Mouse (Mus musculus): ENCODE data around the gene Stk4. TPM values are rescaled to one million over a fixed set of nuclear protein-coding genes. Genes with fewer than 3 reads are reported as not detected.

Stk4 gene
- polyA plus RNA-seq, 1 experiment from 2014 or later, result 41.1 TPM

DNA sequence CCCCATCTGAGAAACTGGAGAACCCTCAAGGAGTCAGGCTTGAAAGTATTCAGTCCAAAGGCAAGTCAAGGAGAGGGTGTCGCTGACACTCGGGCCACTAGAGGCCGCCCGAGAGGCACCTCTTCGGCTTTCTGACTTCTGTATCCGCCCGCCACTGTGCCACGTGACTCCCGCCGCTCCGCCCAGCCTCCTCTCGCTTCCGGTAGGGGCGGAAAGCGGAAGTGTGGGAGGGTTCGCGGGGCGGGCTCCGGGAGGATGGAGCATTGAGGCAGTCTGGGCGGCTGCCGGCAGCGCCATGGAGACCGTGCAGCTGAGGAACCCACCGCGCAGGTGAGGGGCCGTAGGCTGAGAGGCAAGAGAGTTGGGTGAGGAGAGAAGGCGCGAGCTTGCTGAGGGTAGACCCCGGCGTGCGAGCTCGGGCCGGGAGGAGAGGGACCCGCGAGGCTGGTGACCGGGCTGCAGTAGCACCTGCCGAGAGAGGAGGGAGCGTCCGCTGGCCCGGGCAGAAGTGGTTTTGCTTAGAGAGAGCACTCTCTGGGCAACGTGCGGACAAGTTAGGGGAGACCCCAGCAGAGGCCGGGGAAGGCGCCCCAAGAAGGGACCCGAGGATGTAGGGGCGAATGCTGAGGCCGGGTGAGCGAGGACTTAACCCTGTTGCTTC is 3.9 kb downstream of the Stk4 start:
- Histone ChIP-seq H3K9ac (ENCODE audit: low read depth, low read length) (peak overlapping the region; percentile 73), H3K9me3 (ENCODE audit: control insufficient read depth, low read length) (no peaks in the 10 kb centered on the region), H3K4me2 (replicated peaks; ENCODE audit: low read depth, low read length) (peak overlapping the region; percentile 91), H3K27me3 (ENCODE audit: control insufficient read depth, insufficient read depth, low read length) (no peaks in the 10 kb centered on the region), H3K27ac (ENCODE audit: low read depth, low read length) (no peak overlapping the region), H3K36me3 (ENCODE audit: control insufficient read depth, insufficient read depth, low read length) (no peaks in the 10 kb centered on the region), H3K4me3 (ENCODE audit: low read depth, low read length) (peak overlapping the region; percentile 81), H3K4me1 (replicated peaks; ENCODE audit: control insufficient read depth, insufficient read depth, low read length) (peaks cover 3% of the 10 kb centered on the region; the same call in 1 of the 2 replicates)
- ATAC-seq (ENCODE audit: low FRiP score) (peak; percentile 73), DNase-seq (ENCODE audit: low spot score) (peak; percentile 99)
- under 1% methylated on average over 46 of the region's 48 CpGs for WGBS

DNA sequence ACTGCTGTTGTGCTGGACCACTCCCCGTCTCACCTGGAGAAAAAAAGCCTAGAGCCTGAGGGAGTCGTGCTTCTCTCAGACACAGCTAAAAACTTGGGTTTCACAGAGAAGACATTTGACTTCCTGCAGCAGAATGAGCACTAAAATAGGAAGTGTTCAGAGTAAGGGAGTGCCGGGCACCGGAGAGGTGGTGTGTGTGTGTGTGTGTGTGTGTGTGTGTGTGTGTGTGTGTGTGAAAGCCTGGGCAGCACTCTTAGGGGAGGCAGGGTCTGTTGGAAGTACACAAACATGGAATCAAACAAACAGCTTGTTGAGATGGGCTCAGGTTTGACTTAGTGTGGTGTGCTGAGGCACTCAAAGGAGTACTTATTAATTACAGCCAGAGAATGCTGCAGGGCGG is 5.0 kb downstream of the Stk4 start:
- H3K9ac ChIP-seq (ENCODE audit: low read depth, low read length), result peak overlapping the region; percentile 73; the same call in 1 of the 2 replicates
- 61% methylated on average over 5 of the region's 5 CpGs for WGBS
- ATAC-seq (ENCODE audit: low FRiP score) (no peak), DNase-seq (ENCODE audit: low spot score) (no peak)
- H3K36me3 ChIP-seq (ENCODE audit: control insufficient read depth, insufficient read depth, low read length), result no peaks in the 10 kb centered on the region
- H3K27me3 ChIP-seq (ENCODE audit: control insufficient read depth, insufficient read depth, low read length), result no peaks in the 10 kb centered on the region
- H3K4me1 ChIP-seq (replicated peaks; ENCODE audit: control insufficient read depth, insufficient read depth, low read length), result peaks cover 3% of the 10 kb centered on the region; the same call in 1 of the 2 replicates
- H3K9me3 ChIP-seq (ENCODE audit: control insufficient read depth, low read length), result no peaks in the 10 kb centered on the region
- no peak overlapping the region for H3K27ac ChIP-seq (ENCODE audit: low read depth, low read length)
- peak overlapping the region; percentile 81; the same call in 1 of the 2 replicates for H3K4me3 ChIP-seq (ENCODE audit: low read depth, low read length)
- H3K4me2 ChIP-seq (replicated peaks; ENCODE audit: low read depth, low read length), result peak overlapping the region; percentile 91

- no peaks in the 10 kb centered on the region for H3K9me3 ChIP-seq (ENCODE audit: control insufficient read depth, low read length)
- DNase-seq (ENCODE audit: low spot score) (no peak), ATAC-seq (ENCODE audit: low FRiP score) (no peak)
- H3K4me2 ChIP-seq (replicated peaks; ENCODE audit: low read depth, low read length), result no peak overlapping the region
- WGBS, result 95% methylated on average over 8 of the region's 8 CpGs
- no peak overlapping the region for H3K4me3 ChIP-seq (ENCODE audit: low read depth, low read length)
- no peak overlapping the region for H3K27ac ChIP-seq (ENCODE audit: low read depth, low read length)
- no peaks in the 10 kb centered on the region for H3K27me3 ChIP-seq (ENCODE audit: control insufficient read depth, insufficient read depth, low read length)
- peaks cover 2% of the 10 kb centered on the region; the same call in 1 of the 2 replicates for H3K36me3 ChIP-seq (ENCODE audit: control insufficient read depth, insufficient read depth, low read length)
- H3K9ac ChIP-seq (ENCODE audit: low read depth, low read length), result no peak overlapping the region
- peaks cover 3% of the 10 kb centered on the region; the same call in 1 of the 2 replicates for H3K4me1 ChIP-seq (replicated peaks; ENCODE audit: control insufficient read depth, insufficient read depth, low read length)
Measured at GRCm38 (mm10) chr2:164076874-164077425, 6.8 kb downstream of the Stk4 start.

DNA sequence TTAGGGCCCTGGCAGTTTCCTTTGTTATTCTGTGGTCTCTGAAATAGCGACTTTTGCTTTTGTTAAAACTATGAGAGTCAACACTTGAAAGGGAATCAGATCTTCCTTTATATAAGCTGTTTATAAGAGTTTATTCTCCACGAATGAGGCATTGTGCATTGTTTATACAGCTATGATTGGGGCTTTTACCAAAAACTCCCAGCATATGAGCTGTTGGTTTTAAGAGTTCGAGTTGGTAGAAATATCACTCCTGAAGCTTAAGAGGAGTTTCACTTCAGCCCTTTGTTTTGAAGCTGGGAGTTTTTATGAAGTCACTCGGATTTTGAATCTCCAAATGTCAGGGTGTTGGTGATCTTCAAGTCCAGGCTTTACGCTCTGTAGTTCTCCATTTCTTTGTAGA is 7.8 kb downstream of the Stk4 start:
- H3K36me3 ChIP-seq (ENCODE audit: control insufficient read depth, insufficient read depth, low read length), result peaks cover 2% of the 10 kb centered on the region; the same call in 1 of the 2 replicates
- H3K4me3 ChIP-seq (ENCODE audit: low read depth, low read length), result no peak overlapping the region
- no peak for DNase-seq (ENCODE audit: low spot score)
- H3K9ac ChIP-seq (ENCODE audit: low read depth, low read length), result no peak overlapping the region
- H3K4me1 ChIP-seq (replicated peaks; ENCODE audit: control insufficient read depth, insufficient read depth, low read length), result peaks cover 3% of the 10 kb centered on the region; the same call in 1 of the 2 replicates
- ATAC-seq (ENCODE audit: low FRiP score), result no peak
- 89% methylated on average over 5 of the region's 5 CpGs for WGBS
- H3K27ac ChIP-seq (ENCODE audit: low read depth, low read length), result no peak overlapping the region
- H3K27me3 ChIP-seq (ENCODE audit: control insufficient read depth, insufficient read depth, low read length), result no peaks in the 10 kb centered on the region
- H3K9me3 ChIP-seq (ENCODE audit: control insufficient read depth, low read length), result no peaks in the 10 kb centered on the region
- H3K4me2 ChIP-seq (replicated peaks; ENCODE audit: low read depth, low read length), result no peak overlapping the region

GRCm38 (mm10) chr2:164079488-164079887 is 9.4 kb downstream of the Stk4 start:
- DNase-seq (ENCODE audit: low spot score) (no peak), ATAC-seq (ENCODE audit: low FRiP score) (no peak)
- no peak overlapping the region for H3K4me3 ChIP-seq (ENCODE audit: low read depth, low read length)
- no peak overlapping the region for H3K27ac ChIP-seq (ENCODE audit: low read depth, low read length)
- H3K4me2 ChIP-seq (replicated peaks; ENCODE audit: low read depth, low read length), result no peak overlapping the region
- H3K9ac ChIP-seq (ENCODE audit: low read depth, low read length), result no peak overlapping the region
- 89% methylated on average over 6 of the region's 6 CpGs for WGBS
- peaks cover 5% of the 10 kb centered on the region; the same call in 1 of the 2 replicates for H3K36me3 ChIP-seq (ENCODE audit: control insufficient read depth, insufficient read depth, low read length)
- peaks cover 3% of the 10 kb centered on the region; the same call in 1 of the 2 replicates for H3K4me1 ChIP-seq (replicated peaks; ENCODE audit: control insufficient read depth, insufficient read depth, low read length)
- no peaks in the 10 kb centered on the region for H3K27me3 ChIP-seq (ENCODE audit: control insufficient read depth, insufficient read depth, low read length)
- H3K9me3 ChIP-seq (ENCODE audit: control insufficient read depth, low read length), result no peaks in the 10 kb centered on the region

DNA sequence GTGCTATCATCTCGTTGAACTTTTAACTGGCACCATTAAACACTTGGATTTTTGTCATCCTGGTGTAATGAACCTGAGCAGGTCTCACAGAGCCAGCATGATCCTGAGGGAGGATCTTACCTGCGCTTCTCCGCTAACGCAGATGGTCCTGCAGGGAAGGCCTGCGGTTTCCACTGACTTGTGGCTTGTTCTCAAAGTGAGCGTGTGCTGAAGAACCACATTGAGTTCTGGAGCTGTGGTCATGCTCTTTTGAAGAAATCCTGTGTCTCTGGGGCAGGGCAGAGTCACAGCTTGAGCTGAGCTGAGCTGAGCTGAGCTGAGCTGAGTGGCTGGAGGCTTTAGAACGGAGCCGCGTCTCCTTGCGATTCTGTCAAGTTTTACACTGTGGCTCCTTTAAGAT is 11.5 kb downstream of the Stk4 start:
- Histone ChIP-seq H3K27me3 (ENCODE audit: control insufficient read depth, insufficient read depth, low read length) (no peaks in the 10 kb centered on the region), H3K27ac (ENCODE audit: low read depth, low read length) (no peak overlapping the region), H3K9me3 (ENCODE audit: control insufficient read depth, low read length) (no peaks in the 10 kb centered on the region), H3K9ac (ENCODE audit: low read depth, low read length) (no peak overlapping the region), H3K4me3 (ENCODE audit: low read depth, low read length) (no peak overlapping the region), H3K4me2 (replicated peaks; ENCODE audit: low read depth, low read length) (no peak overlapping the region), H3K4me1 (replicated peaks; ENCODE audit: control insufficient read depth, insufficient read depth, low read length) (no peaks in the 10 kb centered on the region), H3K36me3 (ENCODE audit: control insufficient read depth, insufficient read depth, low read length) (peaks cover 5% of the 10 kb centered on the region; the same call in 1 of the 2 replicates)
- no peak for ATAC-seq (ENCODE audit: low FRiP score)
- DNase-seq (ENCODE audit: low spot score), result no peak
- WGBS, result 94% methylated on average over 10 of the region's 10 CpGs

DNA sequence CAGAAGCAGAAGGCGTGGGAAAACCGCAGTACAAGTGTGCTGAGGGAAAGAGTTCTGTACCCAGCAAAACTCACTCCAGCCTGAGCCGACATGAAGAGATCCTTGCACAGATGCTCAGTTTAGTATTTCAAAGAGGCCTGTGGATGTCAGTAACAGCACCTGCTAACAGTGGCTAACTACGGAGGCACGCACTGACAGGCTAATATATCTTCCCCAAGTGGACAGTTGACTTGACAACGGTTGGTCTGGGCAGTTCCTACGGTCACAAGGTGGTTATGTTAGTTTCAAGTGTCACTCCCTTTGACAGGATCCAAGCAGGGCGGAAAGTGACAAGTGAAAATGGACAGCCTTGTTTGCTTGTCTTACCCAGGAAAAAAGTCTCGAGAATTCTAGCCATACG is 12.1 kb downstream of the Stk4 start:
- ATAC-seq (ENCODE audit: low FRiP score) (no peak), DNase-seq (ENCODE audit: low spot score) (no peak)
- Histone ChIP-seq H3K27ac (ENCODE audit: low read depth, low read length) (no peak overlapping the region), H3K4me2 (replicated peaks; ENCODE audit: low read depth, low read length) (no peak overlapping the region), H3K4me3 (ENCODE audit: low read depth, low read length) (no peak overlapping the region), H3K4me1 (replicated peaks; ENCODE audit: control insufficient read depth, insufficient read depth, low read length) (no peaks in the 10 kb centered on the region), H3K9ac (ENCODE audit: low read depth, low read length) (no peak overlapping the region), H3K27me3 (ENCODE audit: control insufficient read depth, insufficient read depth, low read length) (no peaks in the 10 kb centered on the region), H3K36me3 (ENCODE audit: control insufficient read depth, insufficient read depth, low read length) (peaks cover 5% of the 10 kb centered on the region; the same call in 1 of the 2 replicates), H3K9me3 (ENCODE audit: control insufficient read depth, low read length) (no peaks in the 10 kb centered on the region)
- WGBS, result 92% methylated on average over 10 of the region's 10 CpGs

DNA sequence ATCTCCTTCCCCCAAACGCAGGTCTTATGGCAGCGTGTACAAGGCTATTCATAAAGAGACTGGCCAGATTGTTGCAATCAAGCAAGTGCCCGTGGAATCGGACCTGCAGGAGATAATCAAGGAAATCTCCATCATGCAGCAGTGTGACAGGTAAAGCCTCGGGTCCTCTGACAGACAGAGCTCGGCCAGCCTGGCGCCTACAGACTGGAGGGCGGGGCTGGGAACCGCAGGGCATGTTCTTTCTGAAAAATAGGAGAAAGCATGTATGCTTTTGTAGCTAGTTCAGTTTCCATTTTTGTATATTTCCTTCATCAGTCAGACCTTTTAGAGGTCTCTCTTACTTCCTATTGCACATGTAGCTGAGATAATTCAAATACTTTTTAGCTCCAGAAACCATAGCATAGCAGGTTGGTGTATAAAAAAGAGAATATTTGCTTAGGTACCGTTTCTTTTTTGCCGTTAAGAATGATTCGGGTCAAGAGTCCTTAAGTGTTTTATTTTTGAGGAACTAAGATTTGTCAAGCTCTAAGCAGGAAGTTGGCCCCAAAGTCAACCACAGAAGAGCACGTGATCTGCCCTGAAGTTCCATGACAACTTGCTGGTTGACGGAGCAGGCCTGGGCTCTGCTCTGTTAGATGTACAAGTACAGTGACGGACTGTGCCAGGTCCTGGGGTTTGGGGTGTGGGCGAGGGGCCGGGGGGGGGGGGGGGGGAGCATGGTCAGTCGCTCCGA is 13.7 kb downstream of the Stk4 start:
- H3K36me3 ChIP-seq (ENCODE audit: control insufficient read depth, insufficient read depth, low read length), result peaks cover 5% of the 10 kb centered on the region; the same call in 1 of the 2 replicates
- H3K27me3 ChIP-seq (ENCODE audit: control insufficient read depth, insufficient read depth, low read length), result no peaks in the 10 kb centered on the region
- WGBS, result 92% methylated on average over 19 of the region's 19 CpGs

More for the DNA sequence above, 13.7 kb downstream of the Stk4 start:
- Histone ChIP-seq H3K4me3 (ENCODE audit: low read depth, low read length) (no peak overlapping the region), H3K4me2 (replicated peaks; ENCODE audit: low read depth, low read length) (no peak overlapping the region), H3K9ac (ENCODE audit: low read depth, low read length) (no peak overlapping the region), H3K9me3 (ENCODE audit: control insufficient read depth, low read length) (no peaks in the 10 kb centered on the region), H3K27ac (ENCODE audit: low read depth, low read length) (no peak overlapping the region), H3K4me1 (replicated peaks; ENCODE audit: control insufficient read depth, insufficient read depth, low read length) (no peaks in the 10 kb centered on the region)
- ATAC-seq (ENCODE audit: low FRiP score), result no peak
- DNase-seq (ENCODE audit: low spot score), result no peak

Measured in hindbrain, embryonic 11.5 days (tissue).